Mouse (Mus musculus) erythroblast, embryonic 14.5 days (primary cell): ENCODE measurements around the gene Pomc.

Source experiments
- GATA1 ChIP-seq: IDR thresholded peaks from 2 replicates; pipeline ENCODE4 v1.6.1; 2012; ENCODE audit warnings: low read length, inconsistent platforms, mixed read lengths
- TAL1 ChIP-seq: IDR thresholded peaks from 3 replicates; pipeline ENCODE4 v1.6.1; 2012; ENCODE audit warnings: low read length, inconsistent platforms, mixed read lengths

GRCm38 (mm10) chr12:3996749-3997148, 42.0 kb downstream of the Pomc start:
- TF ChIP-seq GATA1, result no peak
- no peak for TF ChIP-seq TAL1
